Mouse (Mus musculus): ENCODE data around the gene Ddx39. TPM values are rescaled to one million over a fixed set of nuclear protein-coding genes. Genes with fewer than 3 reads are reported as not detected.
A peak's percentile ranks its signal among the peaks of the same experiment; 100 is the strongest.

Gene Ddx39
- total and polyA plus RNA-seq, 3 experiments: 15.7 to 18.0 (median 17.7) TPM

DNA sequence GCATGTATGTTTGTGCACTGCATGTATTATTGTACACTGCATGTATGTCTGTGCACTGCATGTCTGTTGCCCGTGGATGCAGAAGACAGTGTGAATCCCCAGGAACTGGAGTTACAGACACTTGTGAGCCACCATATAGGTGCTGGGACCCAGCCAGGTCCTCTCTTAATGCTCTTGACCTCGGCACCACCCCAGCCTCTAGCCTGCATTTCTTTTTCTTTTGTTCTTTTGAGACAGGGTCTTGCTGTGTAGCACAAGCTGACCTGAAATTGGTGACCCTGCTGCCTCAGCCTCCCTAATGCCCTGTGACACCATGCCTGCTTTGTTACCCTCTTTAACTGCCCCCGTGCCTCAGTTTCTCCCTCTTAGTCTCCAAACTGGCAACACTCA, 25.6 kb downstream of the Ddx39 start:
- Histone ChIP-seq H3K36me3 (ENCODE audit: control insufficient read depth, insufficient read depth, low read length) (no peaks in the 10 kb centered on the region), H3K79me2 (replicated peaks; ENCODE audit: control insufficient read depth, insufficient read depth, low read length) (peaks cover 4% of the 10 kb centered on the region), H3K9ac (ENCODE audit: low read depth, low read length) (peak overlapping the region; percentile 92), H3K4me3 (peak overlapping the region; percentile 92), H3K27me3 (ENCODE audit: control insufficient read depth, insufficient read depth, low read length) (no peaks in the 10 kb centered on the region), H3K4me1 (ENCODE audit: control insufficient read depth, insufficient read depth, low read length) (peaks cover 22% of the 10 kb centered on the region), H3K27ac (peak overlapping the region; percentile 98)
- intact Hi-C loops (cut with DNase I): loop anchor here (5.0 to 10.0 kb wide), 2 partner anchors 257 to 444 kb away; partner anchors contain the start of genes Nanos3 and Samd1
- WGBS: 3% methylated on average over 3 of the region's 3 CpGs
- TF ChIP-seq EP300 (IDR thresholded peaks at IDR 0.05; ENCODE audit: insufficient read depth, low read depth, low read length) (no peak), CTCF (IDR thresholded peaks at IDR 0.05) (no peak), POLR2A (IDR thresholded peaks at IDR 0.05; ENCODE audit: insufficient read depth, low read depth, low read length) (no peak)
- no peak for DNase-seq

DNA sequence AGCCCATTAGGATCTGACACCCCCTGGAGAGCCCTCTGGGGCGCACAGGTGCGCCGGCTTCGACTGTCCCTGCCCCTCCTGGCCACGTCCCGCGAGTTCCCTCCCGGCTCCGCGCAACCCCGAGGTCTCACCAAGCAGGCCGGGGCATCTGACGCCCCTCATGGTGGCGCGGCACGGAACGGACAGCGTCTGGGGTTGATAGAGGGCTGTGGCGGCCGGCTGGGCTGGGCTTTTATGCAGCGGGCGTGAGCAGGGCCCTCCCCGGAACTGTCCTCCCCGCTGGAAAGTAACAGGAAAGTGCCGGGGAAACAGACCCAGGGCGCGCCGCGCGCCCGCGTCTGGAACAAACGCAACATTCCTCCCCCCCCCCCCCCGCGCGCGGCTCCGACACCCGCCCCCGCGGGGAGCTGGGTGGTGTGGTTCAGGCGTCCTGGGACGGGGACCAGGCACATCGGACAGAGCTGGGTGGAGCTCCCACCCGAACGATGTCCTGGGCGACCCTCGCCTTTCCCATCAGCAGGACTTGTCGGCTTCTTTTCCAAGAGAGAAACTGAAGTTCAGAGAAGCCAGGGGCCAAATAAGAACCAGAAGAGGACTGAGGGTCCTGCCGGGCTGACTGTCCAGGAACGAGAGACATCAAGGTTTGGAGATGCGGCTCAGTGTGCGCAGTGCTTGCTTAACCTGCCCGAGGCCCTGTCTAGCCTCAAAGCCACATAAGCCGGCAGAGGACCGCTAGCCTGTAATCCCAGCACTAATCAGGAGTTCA, 26.2 kb downstream of the Ddx39 start, which contains the start of gene Adgre5:
Gene Adgre5, minus strand, starts transcription at position 351 of the 766 bp plus-strand sequence.
- intact Hi-C loops (cut with DNase I): loop anchor here (5.0 to 10.0 kb wide), 2 partner anchors 256 to 444 kb away; partner anchors contain the start of genes Nanos3 and Samd1
- peak; percentile 90 to 92 for DNase-seq
- H3K4me3 ChIP-seq: peak within 1 kb of the TSS; percentile 92

GRCm38 (mm10) chr8:83741849-83742655, 27.1 kb downstream of the Ddx39 start:
- Histone ChIP-seq H3K27ac (peak overlapping the region; percentile 98), H3K79me2 (replicated peaks; ENCODE audit: control insufficient read depth, insufficient read depth, low read length) (no peaks in the 10 kb centered on the region), H3K36me3 (ENCODE audit: control insufficient read depth, insufficient read depth, low read length) (no peaks in the 10 kb centered on the region), H3K9ac (ENCODE audit: low read depth, low read length) (peak overlapping the region; percentile 92), H3K4me3 (peak overlapping the region; percentile 92), H3K4me1 (ENCODE audit: control insufficient read depth, insufficient read depth, low read length) (peaks cover 15% of the 10 kb centered on the region), H3K27me3 (ENCODE audit: control insufficient read depth, insufficient read depth, low read length) (no peaks in the 10 kb centered on the region)
- peak; percentile 23 to 67 for DNase-seq
- intact Hi-C loops (cut with DNase I): loop anchor here (5.0 to 10.0 kb wide), 2 partner anchors 255 to 443 kb away; partner anchors contain the start of genes Nanos3 and Samd1
- TF ChIP-seq POLR2A (IDR thresholded peaks at IDR 0.05; ENCODE audit: insufficient read depth, low read depth, low read length) (no peak), CTCF (IDR thresholded peaks at IDR 0.05) (no peak), EP300 (IDR thresholded peaks at IDR 0.05; ENCODE audit: insufficient read depth, low read depth, low read length) (no peak)
- WGBS: 62% methylated on average over 19 of the region's 19 CpGs

More for the DNA sequence above, 26.2 kb downstream of the Ddx39 start, which contains the start of gene Adgre5:
- H3K36me3 ChIP-seq (ENCODE audit: control insufficient read depth, insufficient read depth, low read length): no peaks in the 10 kb centered on the region
- TF ChIP-seq CTCF (IDR thresholded peaks at IDR 0.05) (peak; percentile 19), EP300 (IDR thresholded peaks at IDR 0.05; ENCODE audit: insufficient read depth, low read depth, low read length) (0 out of 2 replicates have a peak, but pooled peaks have one; percentile 57), POLR2A (IDR thresholded peaks at IDR 0.05; ENCODE audit: insufficient read depth, low read depth, low read length) (peak; percentile 87)
- peaks cover 3% of the 10 kb centered on the region for H3K79me2 ChIP-seq (replicated peaks; ENCODE audit: control insufficient read depth, insufficient read depth, low read length)
- peak within 1 kb of the TSS; percentile 92 for H3K9ac ChIP-seq (ENCODE audit: low read depth, low read length)
- peak within 1 kb of the TSS; percentile 98 for H3K27ac ChIP-seq
- no peaks in the 10 kb centered on the region for H3K27me3 ChIP-seq (ENCODE audit: control insufficient read depth, insufficient read depth, low read length)
- peaks cover 20% of the 10 kb centered on the region for H3K4me1 ChIP-seq (ENCODE audit: control insufficient read depth, insufficient read depth, low read length)
- WGBS: under 1% methylated on average over 56 of the region's 56 CpGs

GRCm38 (mm10) chr8:83742968-83743367, 28.0 kb downstream of the Ddx39 start:
- intact Hi-C loops (cut with DNase I): loop anchor here (5.0 to 10.0 kb wide), 2 partner anchors 254 to 442 kb away; partner anchors contain the start of genes Nanos3 and Samd1
- WGBS: 83% methylated on average over 6 of the region's 6 CpGs
- H3K4me3 ChIP-seq: no peak overlapping the region
- peak overlapping the region; percentile 98; the same call in 1 of the 2 replicates for H3K27ac ChIP-seq
- H3K27me3 ChIP-seq (ENCODE audit: control insufficient read depth, insufficient read depth, low read length): no peaks in the 10 kb centered on the region
- TF ChIP-seq POLR2A (IDR thresholded peaks at IDR 0.05; ENCODE audit: insufficient read depth, low read depth, low read length) (no peak), EP300 (IDR thresholded peaks at IDR 0.05; ENCODE audit: insufficient read depth, low read depth, low read length) (no peak)
- no peak for DNase-seq
- no peaks in the 10 kb centered on the region for H3K79me2 ChIP-seq (replicated peaks; ENCODE audit: control insufficient read depth, insufficient read depth, low read length)
- no peak overlapping the region for H3K9ac ChIP-seq (ENCODE audit: low read depth, low read length)
- H3K36me3 ChIP-seq (ENCODE audit: control insufficient read depth, insufficient read depth, low read length): no peaks in the 10 kb centered on the region
- H3K4me1 ChIP-seq (ENCODE audit: control insufficient read depth, insufficient read depth, low read length): peaks cover 18% of the 10 kb centered on the region

GRCm38 (mm10) chr8:83744070-83744469, 29.1 kb downstream of the Ddx39 start:
- no peaks in the 10 kb centered on the region for H3K27me3 ChIP-seq (ENCODE audit: control insufficient read depth, insufficient read depth, low read length)
- no peak overlapping the region for H3K27ac ChIP-seq
- H3K4me1 ChIP-seq (ENCODE audit: control insufficient read depth, insufficient read depth, low read length): peaks cover 16% of the 10 kb centered on the region
- intact Hi-C loops (cut with DNase I): loop anchor here (5.0 to 10.0 kb wide), 2 partner anchors 253 to 441 kb away; partner anchors contain the start of genes Nanos3 and Samd1
- TF ChIP-seq CTCF (IDR thresholded peaks at IDR 0.05) (no peak), EP300 (IDR thresholded peaks at IDR 0.05; ENCODE audit: insufficient read depth, low read depth, low read length) (no peak), POLR2A (IDR thresholded peaks at IDR 0.05; ENCODE audit: insufficient read depth, low read depth, low read length) (no peak)
- 89% methylated on average over 4 of the region's 4 CpGs for WGBS
- no peak overlapping the region for H3K9ac ChIP-seq (ENCODE audit: low read depth, low read length)
- H3K79me2 ChIP-seq (replicated peaks; ENCODE audit: control insufficient read depth, insufficient read depth, low read length): no peaks in the 10 kb centered on the region
- H3K36me3 ChIP-seq (ENCODE audit: control insufficient read depth, insufficient read depth, low read length): no peaks in the 10 kb centered on the region
- no peak for DNase-seq
- H3K4me3 ChIP-seq: no peak overlapping the region
